Mouse (Mus musculus): ENCODE data around the gene Rpl27a. TPM values are rescaled to one million over a fixed set of nuclear protein-coding genes. Genes with fewer than 3 reads are reported as not detected.
A peak's percentile ranks its signal among the peaks of the same experiment; 100 is the strongest.

Rpl27a gene
- polyA plus RNA-seq, 1 experiment from 2014 or later, result 81.0 TPM

DNA sequence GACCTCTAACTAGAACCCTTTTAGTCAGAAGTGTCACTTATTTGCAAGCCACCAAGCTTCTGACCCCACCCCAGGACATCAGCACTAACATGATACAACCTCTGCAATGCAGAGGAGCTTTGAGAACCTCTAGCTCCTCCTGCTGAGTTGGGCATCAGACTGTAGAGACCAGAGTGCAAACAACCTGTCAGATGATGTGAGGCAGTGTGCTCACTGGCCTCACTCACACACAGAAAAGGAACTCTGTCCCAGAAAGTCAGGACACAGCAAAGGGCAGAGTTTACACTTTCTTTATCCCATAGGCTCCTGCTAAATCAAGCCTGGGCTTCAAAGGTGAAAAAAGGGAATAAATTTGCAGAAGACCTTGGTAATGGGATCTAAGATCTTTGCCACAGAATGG lies 47.4 kb downstream of the Rpl27a start:
- Histone ChIP-seq H3K9ac (ENCODE audit: low read depth, low read length) (no peak overlapping the region), H3K4me1 (replicated peaks; ENCODE audit: control insufficient read depth, insufficient read depth, low read length) (peaks cover 8% of the 10 kb centered on the region), H3K9me3 (ENCODE audit: control insufficient read depth) (no peaks in the 10 kb centered on the region), H3K4me2 (replicated peaks; ENCODE audit: low read depth) (no peak overlapping the region), H3K27ac (ENCODE audit: low read depth, low read length) (peak overlapping the region; percentile 21; the same call in 1 of the 2 replicates), H3K27me3 (replicated peaks; ENCODE audit: control insufficient read depth, insufficient read depth, low read length) (no peaks in the 10 kb centered on the region), H3K4me3 (ENCODE audit: low read depth, low read length) (no peak overlapping the region), H3K36me3 (ENCODE audit: control insufficient read depth, insufficient read depth) (peaks cover 24% of the 10 kb centered on the region)
- no peak for TF ChIP-seq CTCF (IDR thresholded peaks at IDR 0.05; ENCODE audit: low read depth)
- peak; percentile 42; the same call in 1 of the 2 replicates for ATAC-seq

DNA sequence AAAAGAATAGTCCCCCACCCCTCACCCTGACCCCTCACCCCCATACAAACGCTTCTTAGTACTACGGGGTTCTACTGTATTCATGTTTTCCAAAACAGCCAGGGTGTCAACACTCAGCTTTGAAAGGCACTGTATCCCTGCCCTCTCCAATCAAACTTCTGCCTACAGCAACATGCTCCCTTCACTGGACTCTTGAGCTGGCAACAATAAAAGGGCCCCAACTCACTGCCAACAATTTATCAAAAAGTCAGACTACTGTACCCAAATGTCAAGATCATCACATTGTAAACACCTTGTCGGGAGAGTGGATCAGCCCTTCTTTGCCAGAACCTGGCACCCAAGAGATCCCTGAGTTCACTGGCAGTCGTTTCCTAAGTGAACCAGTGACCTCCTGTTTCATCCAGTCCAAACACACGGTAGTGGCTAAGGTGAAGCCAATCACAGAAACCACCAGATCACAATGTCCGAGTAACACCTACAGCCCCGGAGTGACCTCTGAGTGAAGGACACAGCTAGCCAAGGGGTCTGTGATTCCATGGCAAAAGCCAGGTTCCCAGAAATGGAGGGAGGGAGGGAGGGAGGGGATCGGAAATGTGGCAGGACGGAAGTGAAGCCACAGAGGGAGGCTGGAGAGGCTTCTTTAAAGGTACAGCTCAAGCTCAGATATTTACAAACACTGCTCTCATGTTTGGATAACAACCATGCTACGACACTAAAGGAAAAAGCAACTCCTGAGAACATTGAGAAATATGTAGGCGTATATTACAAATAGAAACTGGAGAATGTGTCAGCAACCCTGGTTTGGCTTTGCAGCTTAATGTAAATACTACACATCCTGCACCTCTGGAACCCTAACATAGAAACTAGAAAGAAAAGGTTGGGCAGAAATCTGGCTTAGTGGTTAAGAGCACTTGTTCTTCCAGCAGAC lies 48.2 kb downstream of the Rpl27a start:
- 61% methylated on average over 11 of the region's 11 CpGs for WGBS
- no peak for TF ChIP-seq CTCF (IDR thresholded peaks at IDR 0.05; ENCODE audit: low read depth)
- no peaks in the 10 kb centered on the region for H3K9me3 ChIP-seq (ENCODE audit: control insufficient read depth)
- no peaks in the 10 kb centered on the region for H3K27me3 ChIP-seq (replicated peaks; ENCODE audit: control insufficient read depth, insufficient read depth, low read length)
- peak overlapping the region; percentile 28 for H3K27ac ChIP-seq (ENCODE audit: low read depth, low read length)
- peaks cover 25% of the 10 kb centered on the region for H3K36me3 ChIP-seq (ENCODE audit: control insufficient read depth, insufficient read depth)
- no peak for ATAC-seq
- H3K4me2 ChIP-seq (replicated peaks; ENCODE audit: low read depth), result no peak overlapping the region
- no peak overlapping the region for H3K4me3 ChIP-seq (ENCODE audit: low read depth, low read length)
- peaks cover 8% of the 10 kb centered on the region; the same call in 1 of the 2 replicates for H3K4me1 ChIP-seq (replicated peaks; ENCODE audit: control insufficient read depth, insufficient read depth, low read length)
- H3K9ac ChIP-seq (ENCODE audit: low read depth, low read length), result no peak overlapping the region

DNA sequence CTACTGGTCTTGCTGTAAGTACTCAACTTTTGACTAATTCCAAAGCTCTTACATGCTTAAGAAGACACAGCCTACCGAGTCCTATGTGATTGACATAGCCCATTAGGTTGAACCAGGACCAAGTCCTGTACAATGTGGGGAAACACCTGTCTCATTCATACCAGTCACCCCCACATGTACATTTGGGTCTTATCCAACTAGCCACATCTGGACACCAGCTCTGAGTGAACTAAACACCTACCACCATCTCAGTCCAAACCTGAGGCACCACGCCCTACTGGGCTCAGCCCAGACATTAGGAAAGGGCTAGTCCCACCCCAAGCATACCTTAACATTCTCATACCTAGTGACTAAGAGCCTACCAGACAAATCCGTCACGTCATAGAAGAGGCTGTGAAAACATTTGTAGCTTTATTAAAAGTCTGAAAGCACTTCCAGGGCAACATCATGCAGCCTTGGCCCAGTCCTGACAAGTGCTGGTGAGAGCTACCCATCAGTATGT lies 49.5 kb downstream of the Rpl27a start:
- H3K4me2 ChIP-seq (replicated peaks; ENCODE audit: low read depth), result no peak overlapping the region
- H3K36me3 ChIP-seq (ENCODE audit: control insufficient read depth, insufficient read depth), result peaks cover 25% of the 10 kb centered on the region
- H3K9me3 ChIP-seq (ENCODE audit: control insufficient read depth), result no peaks in the 10 kb centered on the region
- no peak for TF ChIP-seq CTCF (IDR thresholded peaks at IDR 0.05; ENCODE audit: low read depth)
- no peak overlapping the region for H3K4me3 ChIP-seq (ENCODE audit: low read depth, low read length)
- H3K27ac ChIP-seq (ENCODE audit: low read depth, low read length), result peak overlapping the region; percentile 46; the same call in 1 of the 2 replicates
- WGBS, result 89% methylated on average over 4 of the region's 4 CpGs
- H3K4me1 ChIP-seq (replicated peaks; ENCODE audit: control insufficient read depth, insufficient read depth, low read length), result 0 out of 2 replicates have a peak, but pooled peaks cover 7% of the 10 kb centered on the region
- no peaks in the 10 kb centered on the region for H3K27me3 ChIP-seq (replicated peaks; ENCODE audit: control insufficient read depth, insufficient read depth, low read length)
- ATAC-seq, result no peak
- no peak overlapping the region for H3K9ac ChIP-seq (ENCODE audit: low read depth, low read length)

Small RNA genes within 50 kb of the gene (microRNA-seq; reads per million reads assigned to microRNA genes)
- not detected for gene Gm47284

Other genes with a start within 250 kb of the Rpl27a start
- gene Stk33, start 80.1 kb upstream of the Rpl27a start, polyA plus RNA-seq (2015; fragmentation: Nextera tagmentation; extraction: Ambion mirVana), result 0.21 and 0.46 TPM in 2 replicates
- 0.01 and 0.05 TPM in 2 replicates for gene Trim66, start 11.0 kb upstream of the Rpl27a start, polyA plus RNA-seq (2015; fragmentation: Nextera tagmentation; extraction: Ambion mirVana)
- gene St5, start 184.5 kb downstream of the Rpl27a start, polyA plus RNA-seq (2015; fragmentation: Nextera tagmentation; extraction: Ambion mirVana), result 46.7 and 49.7 TPM in 2 replicates
- gene Akip1, start 184.5 kb downstream of the Rpl27a start, polyA plus RNA-seq (2015; fragmentation: Nextera tagmentation; extraction: Ambion mirVana), result 29.8 and 30.1 TPM in 2 replicates
- not detected in 2 replicates for gene BC051019, start 204.7 kb downstream of the Rpl27a start, polyA plus RNA-seq (2015; fragmentation: Nextera tagmentation; extraction: Ambion mirVana)
- gene Ascl3, start 212.6 kb downstream of the Rpl27a start, polyA plus RNA-seq (2015; fragmentation: Nextera tagmentation; extraction: Ambion mirVana), result 0.52 and 0.98 TPM in 2 replicates
- gene Tmem9b, start 233.7 kb downstream of the Rpl27a start, polyA plus RNA-seq (2015; fragmentation: Nextera tagmentation; extraction: Ambion mirVana), result 135 and 145 TPM in 2 replicates

Measured in intestine, postnatal 0 days (tissue).